Mouse (Mus musculus): Measurements from ENCODE around the gene Abhd4. TPM values are rescaled to one million over a fixed set of nuclear protein-coding genes. Genes with fewer than 3 reads are reported as not detected.

Abhd4 gene
- total RNA-seq, 2 experiments from 2014 or later: 73.8 to 104 TPM

- no peak for ATAC-seq (replicated peaks; ENCODE audit: low FRiP score, poor library complexity, severe bottlenecking)
Measured at GRCm38 (mm10) chr14:54233559-54234143, 20.3 kb upstream of the Abhd4 start.

DNA sequence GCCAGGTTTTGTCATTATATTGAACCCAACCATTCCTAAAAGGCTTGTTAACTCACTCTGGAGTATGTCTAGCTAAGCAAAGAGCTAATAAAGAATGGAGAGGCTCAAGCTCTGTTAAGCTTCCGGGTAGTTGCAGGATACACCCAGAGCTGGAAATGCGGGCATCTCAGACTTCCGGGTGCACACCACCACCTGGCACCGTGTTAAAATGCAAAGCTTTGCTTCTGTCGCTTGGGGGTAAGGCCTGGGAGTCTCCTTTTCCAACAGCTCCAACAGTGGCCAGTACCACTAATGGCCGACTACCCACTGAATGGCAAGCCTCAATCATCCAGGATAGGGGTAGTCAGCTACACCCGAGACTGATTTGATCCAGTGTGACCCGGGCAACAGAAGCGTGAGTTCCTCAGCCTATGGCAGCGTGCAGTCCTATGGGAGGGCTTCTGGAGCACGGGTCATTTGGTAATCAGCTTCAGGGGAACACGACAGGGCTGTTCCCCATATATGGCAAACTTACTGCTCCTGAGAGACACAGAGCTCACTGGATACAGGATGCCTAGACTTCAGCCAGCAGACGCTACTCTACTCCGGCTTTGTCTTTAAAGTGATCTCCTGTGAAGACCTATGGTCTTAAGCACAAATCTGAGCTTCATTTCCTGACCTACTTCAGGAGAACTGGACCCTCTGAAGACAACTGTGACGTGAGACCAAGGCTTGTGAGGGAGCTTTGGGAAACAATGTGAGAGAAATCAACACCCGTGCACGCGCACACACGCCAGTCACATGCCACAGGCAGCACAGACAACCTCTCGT is 19.6 kb upstream of the Abhd4 start:
- no peak for ATAC-seq (replicated peaks; ENCODE audit: low FRiP score, poor library complexity, severe bottlenecking)

DNA sequence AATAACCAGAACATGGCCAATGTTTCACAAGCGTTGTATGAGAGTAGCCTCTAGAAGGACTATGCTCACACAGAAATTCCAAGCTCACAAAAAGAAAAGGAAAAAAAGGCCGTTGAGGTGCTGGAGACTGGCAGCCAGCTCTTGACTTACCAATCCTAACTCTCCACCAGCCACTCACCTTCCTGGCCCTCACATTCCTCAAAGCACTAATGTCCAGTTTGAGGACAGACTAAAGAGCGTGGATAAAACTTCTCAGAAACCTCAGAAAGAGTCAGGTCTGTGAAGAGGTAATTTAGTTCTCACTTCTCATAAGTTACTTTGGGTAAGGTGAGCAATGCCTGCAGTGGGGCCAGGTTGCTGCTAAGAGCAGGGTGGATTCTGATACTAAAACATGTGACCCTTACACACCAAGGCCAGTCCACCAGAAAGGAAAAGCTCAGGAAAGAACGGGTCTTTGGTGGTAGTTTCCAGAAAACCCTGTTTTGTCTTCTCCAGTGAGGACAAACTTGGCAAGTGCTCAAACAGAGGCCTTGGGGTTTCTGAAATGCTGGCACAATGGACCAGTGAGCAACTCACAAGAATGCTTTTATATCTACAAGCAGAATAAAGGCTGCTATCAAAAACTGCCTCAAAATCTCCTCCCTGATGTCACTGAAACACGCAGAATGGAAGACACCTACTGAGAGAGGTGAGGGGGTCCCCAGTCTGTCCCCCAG is 18.0 kb upstream of the Abhd4 start:
- ATAC-seq (replicated peaks; ENCODE audit: low FRiP score, poor library complexity, severe bottlenecking): no peak

DNA sequence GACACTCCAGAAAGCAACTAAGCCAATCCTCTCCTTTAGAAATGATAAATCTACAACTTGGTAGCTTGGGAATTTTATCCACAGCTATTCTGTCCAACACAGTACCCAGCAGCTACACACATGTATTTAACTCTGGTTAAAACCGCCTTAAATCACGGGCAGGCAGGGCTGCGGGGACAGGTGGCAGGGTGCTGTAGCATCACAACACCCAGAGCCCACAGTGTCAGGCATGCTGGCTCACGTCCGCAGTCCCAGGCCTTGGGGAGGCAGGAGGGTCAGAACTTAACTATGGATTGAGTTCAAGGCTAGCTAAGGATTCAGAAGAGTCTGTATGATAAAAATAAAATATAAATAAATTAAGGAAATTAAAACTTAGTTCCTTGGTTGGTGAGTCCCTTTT is 17.1 kb upstream of the Abhd4 start:
- no peak for ATAC-seq (replicated peaks; ENCODE audit: low FRiP score, poor library complexity, severe bottlenecking)

- ATAC-seq (replicated peaks; ENCODE audit: low FRiP score, poor library complexity, severe bottlenecking): peak; percentile 83
Measured at GRCm38 (mm10) chr14:54239002-54239736, 14.8 kb upstream of the Abhd4 start.

GRCm38 (mm10) chr14:54240542-54240941 is 13.4 kb upstream of the Abhd4 start:
- ATAC-seq (replicated peaks; ENCODE audit: low FRiP score, poor library complexity, severe bottlenecking): no peak

DNA sequence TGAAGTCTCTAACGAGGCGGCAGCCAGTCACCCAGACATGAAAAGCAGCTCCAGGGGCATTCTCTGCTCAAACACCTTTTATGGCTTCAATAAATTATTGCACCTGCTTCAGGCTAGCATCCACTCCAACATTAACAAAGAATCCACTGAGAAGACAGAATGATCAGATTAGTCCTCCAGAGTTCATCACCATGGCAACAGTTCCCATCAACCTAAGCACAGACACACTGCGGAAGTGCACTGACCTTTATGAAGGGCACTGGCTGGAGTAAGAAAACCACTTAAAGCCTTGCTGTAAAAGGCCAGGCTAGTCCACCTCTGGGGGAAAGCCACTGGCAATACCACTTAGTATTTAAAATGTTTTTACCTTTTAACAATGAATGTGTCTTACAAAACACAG is 9.8 kb upstream of the Abhd4 start:
- ATAC-seq (replicated peaks; ENCODE audit: low FRiP score, poor library complexity, severe bottlenecking): no peak

- ATAC-seq (replicated peaks; ENCODE audit: low FRiP score, poor library complexity, severe bottlenecking): no peak
Measured at GRCm38 (mm10) chr14:54246232-54246631, 7.8 kb upstream of the Abhd4 start.

GRCm38 (mm10) chr14:54249326-54249725 is 4.7 kb upstream of the Abhd4 start:
- ATAC-seq (replicated peaks; ENCODE audit: low FRiP score, poor library complexity, severe bottlenecking): no peak

GRCm38 (mm10) chr14:54250122-54250521 is 3.9 kb upstream of the Abhd4 start:
- no peak for ATAC-seq (replicated peaks; ENCODE audit: low FRiP score, poor library complexity, severe bottlenecking)

- ATAC-seq (replicated peaks; ENCODE audit: low FRiP score, poor library complexity, severe bottlenecking): no peak
Measured at GRCm38 (mm10) chr14:54254670-54255202, 748 bp downstream of the Abhd4 start.

DNA sequence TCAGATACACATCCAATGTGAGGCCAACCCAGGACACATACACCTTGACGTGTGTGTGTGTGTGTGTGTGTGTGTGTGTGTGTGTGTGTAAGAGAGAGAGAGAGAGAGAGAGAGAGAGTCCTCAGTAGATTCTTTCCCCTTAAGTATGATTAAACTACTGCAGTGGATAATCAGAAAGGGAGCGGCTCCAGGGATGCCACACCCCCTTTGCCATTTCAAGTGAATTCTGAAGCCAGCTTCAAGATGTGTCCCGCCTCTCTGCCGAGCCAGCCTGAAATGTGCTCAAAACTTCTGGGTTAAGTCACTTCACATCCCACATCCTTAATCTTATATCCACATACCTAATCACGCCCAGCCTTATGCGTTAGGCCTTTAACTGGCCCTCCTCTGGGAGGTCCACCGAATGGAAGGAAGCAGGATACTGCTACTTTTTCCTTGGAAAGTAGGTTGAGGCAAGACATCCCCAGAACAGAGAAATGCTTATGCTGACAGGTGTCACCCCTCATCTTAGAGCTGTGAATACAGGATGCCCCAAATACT is 4.2 kb downstream of the Abhd4 start:
- ATAC-seq (replicated peaks; ENCODE audit: low FRiP score, poor library complexity, severe bottlenecking): 0 out of 2 replicates have a peak, but pooled peaks have one; percentile 7

DNA sequence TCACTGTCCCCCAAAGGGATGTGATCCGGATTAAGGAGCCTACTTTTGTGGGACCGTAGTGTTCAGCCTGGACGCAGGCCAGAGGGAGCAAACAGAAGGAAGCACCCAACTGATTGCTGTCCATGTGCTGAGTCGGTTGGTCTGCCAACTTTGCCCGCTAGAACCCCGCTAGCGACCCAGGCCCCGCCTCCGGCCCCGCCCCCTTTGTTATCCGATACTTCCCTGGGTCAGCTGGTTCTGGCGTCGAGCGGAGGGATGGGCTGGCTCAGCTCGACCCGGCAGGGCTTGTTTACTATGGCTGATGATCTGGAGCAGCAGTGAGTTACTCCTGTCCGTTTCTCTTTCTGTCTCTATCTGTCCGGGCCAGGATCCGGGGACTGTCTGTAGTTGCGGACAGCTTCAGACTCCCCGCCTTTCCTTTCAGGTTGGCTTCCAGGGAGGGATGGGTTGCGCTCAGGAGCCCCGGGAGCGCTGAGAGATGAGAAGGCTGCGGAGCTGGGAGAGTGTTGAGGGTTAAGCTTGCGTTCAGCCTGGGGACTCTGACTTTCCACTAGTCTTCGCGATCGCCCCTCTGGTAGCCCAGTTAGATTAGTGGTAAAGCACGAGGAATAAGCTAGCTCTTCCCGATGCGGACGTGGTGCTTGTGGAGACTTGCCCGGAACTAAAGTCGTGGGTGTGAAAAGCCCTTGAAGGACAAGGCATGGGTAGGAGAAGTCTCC is 5.2 kb downstream of the Abhd4 start:
- ATAC-seq (replicated peaks; ENCODE audit: low FRiP score, poor library complexity, severe bottlenecking): peak; percentile 88

DNA sequence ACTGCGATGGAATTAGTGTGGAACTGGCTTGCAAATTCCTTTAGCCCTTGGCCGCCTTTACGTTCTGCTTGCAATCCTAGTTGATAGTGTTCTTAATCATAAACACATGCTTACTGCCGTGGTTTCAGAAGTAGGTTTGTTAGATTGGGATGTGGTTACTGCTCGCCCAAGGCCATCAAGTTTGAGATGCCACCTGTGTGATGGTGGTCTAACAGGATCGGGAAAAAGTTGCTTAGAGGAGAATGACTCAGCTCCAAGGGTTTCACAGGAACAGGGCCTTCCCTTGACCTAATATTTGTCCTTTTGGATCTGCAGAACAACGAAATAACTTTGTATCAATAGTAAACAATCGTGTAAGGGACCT is 5.7 kb downstream of the Abhd4 start:
- peak; percentile 36 for ATAC-seq (replicated peaks; ENCODE audit: low FRiP score, poor library complexity, severe bottlenecking)

DNA sequence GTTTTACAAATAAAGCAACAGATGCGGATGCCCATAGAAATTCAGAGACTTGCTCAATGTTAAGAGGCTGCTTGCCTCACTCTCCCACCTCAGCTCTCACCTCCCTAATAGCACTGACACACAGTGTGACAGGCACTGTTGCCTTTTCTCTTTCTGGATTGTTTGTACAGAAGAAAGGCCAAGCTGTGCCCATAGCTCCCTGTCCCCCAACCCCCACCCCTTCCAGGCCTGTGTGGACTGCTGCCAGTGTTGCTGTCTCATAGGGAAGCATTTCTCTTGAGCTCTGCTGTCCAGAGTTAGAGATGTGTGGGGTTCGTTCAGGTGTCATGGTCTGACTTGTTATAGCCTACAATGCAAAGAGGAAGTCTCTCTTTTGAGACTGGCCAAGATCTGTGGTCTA is 6.2 kb downstream of the Abhd4 start:
- no peak for ATAC-seq (replicated peaks; ENCODE audit: low FRiP score, poor library complexity, severe bottlenecking)

GRCm38 (mm10) chr14:54261386-54261785 is 7.4 kb downstream of the Abhd4 start:
- ATAC-seq (replicated peaks; ENCODE audit: low FRiP score, poor library complexity, severe bottlenecking): no peak

DNA sequence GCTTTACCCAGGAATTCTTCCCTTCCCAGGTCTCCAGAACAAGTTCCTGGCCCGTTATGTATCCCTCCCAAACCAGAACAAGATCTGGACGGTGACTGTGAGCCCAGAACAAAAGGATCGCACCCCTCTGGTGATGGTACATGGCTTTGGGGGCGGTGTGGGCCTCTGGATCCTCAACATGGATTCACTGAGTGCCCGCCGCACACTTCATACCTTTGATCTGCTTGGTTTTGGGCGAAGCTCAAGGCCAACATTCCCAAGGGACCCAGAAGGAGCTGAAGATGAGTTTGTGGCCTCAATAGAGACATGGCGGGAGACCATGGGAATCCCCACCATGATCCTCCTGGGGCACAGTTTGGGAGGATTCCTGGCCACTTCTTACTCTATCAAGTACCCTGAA is 8.6 kb downstream of the Abhd4 start:
- ATAC-seq (replicated peaks; ENCODE audit: low FRiP score, poor library complexity, severe bottlenecking): no peak

DNA sequence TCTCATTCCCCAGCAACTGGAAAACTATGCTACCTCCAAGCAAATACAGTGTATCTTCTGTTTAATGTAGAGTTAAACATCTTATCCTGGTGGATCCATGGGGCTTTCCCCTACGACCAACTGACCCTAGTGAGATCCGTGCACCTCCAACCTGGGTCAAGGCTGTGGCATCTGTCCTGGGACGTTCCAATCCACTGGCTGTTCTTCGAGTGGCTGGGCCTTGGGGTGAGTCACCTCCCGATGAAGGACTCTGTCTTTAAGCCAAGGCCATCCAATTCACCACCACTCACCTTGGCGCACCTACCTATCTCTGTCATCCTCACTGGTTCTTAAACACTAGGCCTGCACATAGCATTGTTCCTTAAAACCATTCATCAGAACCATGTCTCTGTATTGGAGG is 9.1 kb downstream of the Abhd4 start:
- no peak for ATAC-seq (replicated peaks; ENCODE audit: low FRiP score, poor library complexity, severe bottlenecking)

GRCm38 (mm10) chr14:54264231-54264630 is 10.2 kb downstream of the Abhd4 start:
- no peak for ATAC-seq (replicated peaks; ENCODE audit: low FRiP score, poor library complexity, severe bottlenecking)

Measured in erythroblast, adult 5-6 weeks (primary cell).